Mouse (Mus musculus) liver, embryonic 15.5 days (tissue): ENCODE data around the gene Xab2. TPM values are rescaled to one million over a fixed set of nuclear protein-coding genes. Genes with fewer than 3 reads are reported as not detected.
A peak's percentile ranks its signal among the peaks of the same experiment; 100 is the strongest.

Experiments used
- ATAC-seq: fragments of 200-750 bp; cut with Nextera tagmentation; 2 replicates; pipeline ENCODE4 v1.8.0; 2017; ENCODE audit warnings: moderate number of reproducible peaks, mild to moderate bottlenecking, moderate library complexity; ENCODE audit not compliant: insufficient read depth
- H3K27ac ChIP-seq: fragments of 300-500 bp; sonication (generic); replicated peaks from 2 replicates; pipeline ENCODE4 v1.5.1; 2015; ENCODE audit warnings: mild to moderate bottlenecking, inconsistent platforms
- H3K27me3 ChIP-seq: fragments of 300-500 bp; sonication (generic); 2 replicates; pipeline ENCODE4 v1.6.1; 2015; ENCODE audit warnings: mild to moderate bottlenecking, inconsistent platforms
- H3K36me3 ChIP-seq: fragments of 300-500 bp; sonication (generic); replicated peaks from 2 replicates; pipeline ENCODE4 v1.6.1; 2015; ENCODE audit warnings: moderate library complexity, mild to moderate bottlenecking, inconsistent platforms
- H3K4me1 ChIP-seq: fragments of 300-500 bp; sonication (generic); replicated peaks from 2 replicates; pipeline ENCODE4 v1.6.1; 2015; ENCODE audit warnings: inconsistent platforms
- H3K4me2 ChIP-seq: fragments of 300-500 bp; sonication (generic); 2 replicates; pipeline ENCODE4 v1.6.1; 2015; ENCODE audit warnings: moderate library complexity, mild to moderate bottlenecking, inconsistent platforms
- H3K4me3 ChIP-seq: fragments of 300-500 bp; sonication (generic); replicated peaks from 2 replicates; pipeline ENCODE4 v1.5.1; 2015; ENCODE audit warnings: mild to moderate bottlenecking, inconsistent platforms
- H3K9ac ChIP-seq: fragments of 300-500 bp; sonication (generic); 2 replicates; pipeline ENCODE4 v1.6.1; 2015; ENCODE audit warnings: moderate library complexity, mild to moderate bottlenecking, inconsistent platforms
- H3K9me3 ChIP-seq: fragments of 300-500 bp; sonication (generic); replicated peaks from 2 replicates; pipeline ENCODE4 v1.6.1; 2016; ENCODE audit warnings: inconsistent platforms
- WGBS: fragments of 180-500 bp; shearing (Covaris S2); methylation state at CpG from one replicate; pipeline ENCODE4 v1.1.7; 2015; ENCODE audit warnings: mixed read lengths; ENCODE audit not compliant: insufficient replicate concordance; 5-methylcytosine and 5-hydroxymethylcytosine counted together
- polyA plus RNA-seq: library from polyadenylated mRNA; unstranded; fragments of >200 nt; fragmentation: Nextera tagmentation; extraction: Ambion mirVana; gene quantifications from 2 replicates; pipeline ENCODE4 v1.2.1, GENCODE M21; 2015

The Xab2 gene
- polyA plus RNA-seq, 1 experiment from 2014 or later, result 27.3 TPM

DNA sequence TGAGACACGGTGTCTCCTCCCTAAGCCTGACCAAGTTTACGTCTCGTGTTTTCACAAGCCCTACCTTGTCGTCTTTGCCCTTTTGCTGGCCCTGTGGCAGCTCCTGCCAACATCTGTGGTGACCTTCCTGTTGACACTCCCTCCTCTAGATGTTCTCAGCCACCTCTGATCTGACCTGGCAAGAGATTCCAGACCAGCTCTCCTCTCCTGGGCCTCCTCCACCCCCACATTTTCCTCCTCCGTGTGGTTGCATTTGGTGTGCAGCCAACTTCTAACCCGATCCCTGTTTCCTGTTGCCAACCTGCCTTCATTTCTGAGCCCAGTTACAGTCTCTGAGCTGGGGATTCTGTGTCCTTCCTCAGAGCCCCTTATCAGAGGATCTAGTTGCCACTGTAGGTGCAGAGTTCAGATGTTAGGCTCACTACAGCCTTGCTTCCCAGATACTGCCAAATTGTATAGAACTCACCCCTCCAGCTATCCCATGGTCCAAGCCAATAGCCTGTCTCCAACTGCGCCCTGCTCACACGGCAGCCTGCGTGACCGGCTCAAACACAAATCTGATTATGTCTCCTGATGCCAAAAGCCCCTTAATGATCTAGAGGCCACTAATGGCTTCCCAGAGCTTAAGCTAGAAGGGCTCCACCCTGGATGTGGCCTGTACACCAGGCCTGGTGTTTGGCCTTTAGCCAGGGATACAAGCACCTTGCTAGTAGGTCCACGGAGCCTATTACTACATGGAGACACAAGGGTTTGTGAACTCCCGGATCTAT lies 11.9 kb downstream of the Xab2 start:
- H3K9ac ChIP-seq, result no peak overlapping the region

GRCm38 (mm10) chr8:3607822-3608221 lies 13.3 kb downstream of the Xab2 start:
- no peak for ATAC-seq
- peaks cover 7% of the 10 kb centered on the region; the same call in 1 of the 2 replicates for H3K4me1 ChIP-seq
- peaks cover 56% of the 10 kb centered on the region for H3K36me3 ChIP-seq
- WGBS, result 83% methylated on average over 7 of the region's 7 CpGs
- no peak overlapping the region for H3K4me2 ChIP-seq
- no peaks in the 10 kb centered on the region for H3K27me3 ChIP-seq
- H3K4me3 ChIP-seq, result no peak overlapping the region
- H3K9me3 ChIP-seq, result no peaks in the 10 kb centered on the region
- no peak overlapping the region for H3K27ac ChIP-seq
- H3K9ac ChIP-seq, result no peak overlapping the region

More for the DNA sequence above, 11.9 kb downstream of the Xab2 start:
- no peak overlapping the region for H3K4me3 ChIP-seq
- H3K4me2 ChIP-seq, result no peak overlapping the region
- no peak overlapping the region for H3K27ac ChIP-seq
- no peak for ATAC-seq
- H3K36me3 ChIP-seq, result peaks cover 70% of the 10 kb centered on the region
- no peaks in the 10 kb centered on the region for H3K9me3 ChIP-seq
- 81% methylated on average over 12 of the region's 12 CpGs for WGBS
- no peaks in the 10 kb centered on the region for H3K27me3 ChIP-seq
- H3K4me1 ChIP-seq, result peaks cover 7% of the 10 kb centered on the region; the same call in 1 of the 2 replicates

DNA sequence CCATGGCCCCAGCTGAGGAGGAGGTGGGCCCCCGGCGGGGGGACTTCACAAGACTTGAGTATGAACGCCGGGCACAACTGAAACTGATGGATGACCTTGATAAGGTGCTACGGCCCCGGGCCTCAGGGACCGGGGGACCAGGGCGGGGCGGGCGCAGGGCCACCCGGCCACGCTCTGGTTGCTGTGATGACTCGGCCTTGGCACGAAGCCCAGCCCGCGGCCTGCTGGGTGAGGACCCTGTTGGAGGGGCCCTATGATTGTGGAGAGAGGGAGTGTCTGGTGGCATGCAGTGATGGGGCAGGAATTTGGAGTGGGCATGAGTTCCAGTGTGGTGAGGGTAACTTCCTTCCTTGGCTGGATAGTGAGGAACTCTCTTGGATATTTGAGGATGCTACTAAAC lies 14.5 kb downstream of the Xab2 start:
- Histone ChIP-seq H3K27me3 (no peaks in the 10 kb centered on the region), H3K9me3 (no peaks in the 10 kb centered on the region), H3K4me3 (no peak overlapping the region), H3K9ac (no peak overlapping the region), H3K27ac (no peak overlapping the region), H3K4me2 (no peak overlapping the region), H3K4me1 (peaks cover 7% of the 10 kb centered on the region; the same call in 1 of the 2 replicates), H3K36me3 (peaks cover 44% of the 10 kb centered on the region)
- WGBS, result 35% methylated on average over 16 of the region's 16 CpGs
- no peak for ATAC-seq

DNA sequence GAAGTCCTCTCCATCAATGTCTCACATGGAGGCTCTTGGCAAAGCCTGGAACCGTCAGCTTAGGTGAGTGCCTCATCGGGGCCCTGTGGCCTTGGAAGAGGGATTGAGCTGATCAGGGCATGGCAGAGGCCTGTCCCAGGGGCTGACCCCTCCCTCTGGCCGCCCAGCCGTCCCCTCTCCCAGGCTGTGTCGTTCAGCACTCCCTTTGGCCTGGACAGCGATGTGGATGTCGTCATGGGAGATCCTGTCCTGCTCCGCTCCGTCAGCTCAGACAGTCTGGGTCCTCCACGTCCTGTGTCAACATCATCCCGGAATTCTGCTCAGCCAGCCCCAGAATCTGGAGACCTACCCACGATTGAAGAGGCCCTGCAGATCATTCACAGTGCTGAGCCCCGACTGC lies 17.7 kb downstream of the Xab2 start:
- H3K9me3 ChIP-seq, result no peaks in the 10 kb centered on the region
- no peak overlapping the region for H3K4me2 ChIP-seq
- H3K36me3 ChIP-seq, result peaks cover 13% of the 10 kb centered on the region; the same call in 1 of the 2 replicates
- no peak overlapping the region for H3K4me3 ChIP-seq
- no peak overlapping the region for H3K9ac ChIP-seq
- 69% methylated on average over 13 of the region's 13 CpGs for WGBS
- H3K27me3 ChIP-seq, result no peaks in the 10 kb centered on the region
- ATAC-seq, result no peak
- H3K4me1 ChIP-seq, result peaks cover 7% of the 10 kb centered on the region; the same call in 1 of the 2 replicates
- H3K27ac ChIP-seq, result no peak overlapping the region

GRCm38 (mm10) chr8:3600401-3600800 lies 20.7 kb downstream of the Xab2 start:
- Histone ChIP-seq H3K27ac (no peak overlapping the region), H3K27me3 (no peaks in the 10 kb centered on the region), H3K9ac (no peak overlapping the region), H3K9me3 (no peaks in the 10 kb centered on the region), H3K4me2 (no peak overlapping the region), H3K36me3 (0 out of 2 replicates have a peak, but pooled peaks cover 2% of the 10 kb centered on the region), H3K4me1 (no peaks in the 10 kb centered on the region), H3K4me3 (no peak overlapping the region)
- no peak for ATAC-seq
- 72% methylated on average over 6 of the region's 6 CpGs for WGBS

GRCm38 (mm10) chr8:3599219-3599618 lies 21.9 kb downstream of the Xab2 start:
- Histone ChIP-seq H3K4me3 (no peak overlapping the region), H3K4me2 (no peak overlapping the region), H3K27me3 (no peaks in the 10 kb centered on the region), H3K9ac (no peak overlapping the region), H3K27ac (no peak overlapping the region), H3K36me3 (0 out of 2 replicates have a peak, but pooled peaks cover 2% of the 10 kb centered on the region), H3K9me3 (no peaks in the 10 kb centered on the region), H3K4me1 (no peaks in the 10 kb centered on the region)
- no peak for ATAC-seq
- WGBS, result 68% methylated on average over 1 of the region's 1 CpGs

DNA sequence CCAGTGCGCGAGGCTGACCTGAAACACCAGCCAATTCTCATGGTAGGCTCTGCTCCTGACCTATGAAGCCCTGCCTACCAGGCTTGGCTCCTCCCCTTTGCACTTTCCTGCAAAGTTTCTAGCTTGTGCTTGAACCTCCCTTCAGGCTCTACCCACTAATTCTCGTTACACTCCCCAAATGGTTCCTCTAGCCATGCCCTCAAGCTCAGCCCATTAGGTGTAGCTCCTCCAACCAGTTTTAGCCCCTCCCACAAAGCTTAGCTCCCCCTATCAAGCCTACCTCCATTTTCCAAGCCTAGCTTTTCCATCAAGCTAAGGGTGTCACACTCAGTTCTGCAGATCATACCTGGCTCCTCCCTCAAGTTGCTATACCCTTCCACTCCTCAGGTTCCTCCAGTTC lies 23.1 kb downstream of the Xab2 start:
- Histone ChIP-seq H3K4me2 (no peak overlapping the region), H3K27ac (no peak overlapping the region), H3K4me1 (no peaks in the 10 kb centered on the region), H3K36me3 (0 out of 2 replicates have a peak, but pooled peaks cover 2% of the 10 kb centered on the region), H3K4me3 (no peak overlapping the region), H3K9me3 (no peaks in the 10 kb centered on the region), H3K27me3 (no peaks in the 10 kb centered on the region), H3K9ac (no peak overlapping the region)
- no peak for ATAC-seq
- 69% methylated on average over 3 of the region's 3 CpGs for WGBS

GRCm38 (mm10) chr8:3594466-3594865 lies 26.6 kb downstream of the Xab2 start:
- no peaks in the 10 kb centered on the region; the same call in 1 of the 2 replicates for H3K4me1 ChIP-seq
- no peak overlapping the region for H3K27ac ChIP-seq
- no peak overlapping the region for H3K9ac ChIP-seq
- no peaks in the 10 kb centered on the region for H3K27me3 ChIP-seq
- no peak for ATAC-seq
- H3K4me2 ChIP-seq, result no peak overlapping the region
- 0 out of 2 replicates have a peak, but pooled peaks cover 2% of the 10 kb centered on the region for H3K36me3 ChIP-seq
- no peak overlapping the region for H3K4me3 ChIP-seq
- H3K9me3 ChIP-seq, result no peaks in the 10 kb centered on the region
- WGBS, result 64% methylated on average over 2 of the region's 2 CpGs

GRCm38 (mm10) chr8:3593470-3593869 lies 27.6 kb downstream of the Xab2 start:
- Histone ChIP-seq H3K27me3 (no peaks in the 10 kb centered on the region), H3K9me3 (no peaks in the 10 kb centered on the region), H3K4me3 (no peak overlapping the region), H3K36me3 (0 out of 2 replicates have a peak, but pooled peaks cover 2% of the 10 kb centered on the region), H3K4me2 (no peak overlapping the region), H3K4me1 (no peaks in the 10 kb centered on the region; the same call in 1 of the 2 replicates), H3K27ac (no peak overlapping the region), H3K9ac (no peak overlapping the region)
- WGBS, result 34% methylated on average over 3 of the region's 3 CpGs
- ATAC-seq, result no peak

DNA sequence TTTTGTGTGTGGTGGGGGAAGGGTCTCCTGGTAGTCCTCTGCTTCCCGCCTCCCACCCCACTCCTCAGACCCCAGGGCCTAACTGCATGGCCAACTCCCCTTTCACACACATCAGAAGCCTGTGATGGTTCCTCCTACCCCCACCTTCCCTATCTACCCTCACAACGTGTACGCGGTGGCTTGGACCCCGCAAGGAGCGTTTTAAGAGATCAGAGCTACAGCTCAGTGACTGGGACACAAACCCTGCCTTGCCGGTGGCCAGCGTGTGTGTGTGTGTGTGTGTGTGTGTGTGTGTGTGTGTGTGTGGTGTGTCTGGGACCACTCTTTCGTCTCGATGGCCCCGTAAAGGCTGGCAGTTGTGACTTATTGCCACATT lies 32.9 kb downstream of the Xab2 start:
- H3K9me3 ChIP-seq, result no peaks in the 10 kb centered on the region
- H3K4me2 ChIP-seq, result peak overlapping the region; percentile 96
- WGBS, result 13% methylated on average over 11 of the region's 11 CpGs
- peaks cover 26% of the 10 kb centered on the region for H3K4me1 ChIP-seq
- ATAC-seq, result no peak; the same call in 1 of the 2 replicates
- H3K4me3 ChIP-seq, result peak overlapping the region; percentile 66
- H3K9ac ChIP-seq, result peak overlapping the region; percentile 60
- H3K27me3 ChIP-seq, result peaks cover 15% of the 10 kb centered on the region
- H3K27ac ChIP-seq, result no peak overlapping the region
- no peaks in the 10 kb centered on the region for H3K36me3 ChIP-seq

DNA sequence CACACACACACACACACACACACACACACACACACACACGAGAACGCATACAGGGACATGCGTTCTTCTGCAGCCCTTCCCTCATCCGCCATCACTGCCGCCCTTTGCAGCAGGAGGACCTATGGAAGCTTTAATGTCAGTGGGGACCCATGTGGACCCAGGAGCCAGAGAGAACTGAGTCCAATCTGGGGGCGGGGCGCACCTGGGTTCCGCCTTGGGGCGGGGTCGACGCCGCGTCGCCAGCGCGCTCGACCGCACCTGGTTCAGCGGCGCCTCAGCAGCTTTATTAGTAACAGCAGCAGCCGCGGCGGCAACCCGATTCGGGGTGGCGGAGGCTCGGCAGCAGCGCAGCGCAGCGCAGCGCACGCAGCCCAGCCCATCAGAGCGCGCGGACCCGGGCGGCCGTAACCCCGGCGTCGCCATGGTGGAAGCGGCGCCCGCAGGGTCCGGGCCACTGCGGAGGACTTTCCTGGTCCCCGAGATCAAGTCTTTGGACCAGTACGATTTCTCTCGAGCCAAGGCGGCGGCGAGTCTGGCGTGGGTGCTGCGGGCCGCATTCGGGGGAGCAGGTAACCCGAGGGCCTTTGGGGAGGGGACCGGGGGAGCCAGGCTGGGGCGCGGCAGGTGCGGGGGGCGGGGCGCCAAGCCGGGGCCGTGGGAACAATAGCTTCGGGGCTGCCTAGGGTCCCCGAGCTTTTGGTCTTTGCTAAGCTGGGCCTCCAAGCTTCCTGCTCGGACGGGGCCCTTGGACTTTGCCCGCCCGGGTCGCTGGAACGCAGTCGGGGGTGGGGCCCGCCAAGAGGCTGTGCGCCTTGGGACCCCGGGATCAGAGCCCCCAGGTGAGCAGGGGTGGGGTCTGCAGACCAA lies 33.5 kb downstream of the Xab2 start:
- Histone ChIP-seq H3K4me1 (peaks cover 26% of the 10 kb centered on the region), H3K9ac (peak overlapping the region; percentile 60), H3K27ac (peak overlapping the region; percentile 60), H3K4me3 (peak overlapping the region; percentile 66), H3K9me3 (no peaks in the 10 kb centered on the region), H3K36me3 (no peaks in the 10 kb centered on the region), H3K4me2 (peak overlapping the region; percentile 96), H3K27me3 (peaks cover 15% of the 10 kb centered on the region)
- peak; percentile 73 for ATAC-seq
- WGBS, result 1% methylated on average over 77 of the region's 77 CpGs
